Mouse (Mus musculus) G1E (cell line): ENCODE results near the gene Kcnq1. TPM values are rescaled to one million over a fixed set of nuclear protein-coding genes. Genes with fewer than 3 reads are reported as not detected.

ENCODE experiments used
- ATAC-seq: 2 replicates; pipeline ENCODE4 v1.8.0; 2016; ENCODE audit warnings: mild to moderate bottlenecking; ENCODE audit not compliant: insufficient number of reproducible peaks, poor library complexity, low FRiP score, severe bottlenecking; ENCODE audit errors: extremely low read depth
- DNase-seq: peaks from one replicate; pipeline ENCODE4 v3.0.0; 2012; ENCODE audit warnings: low spot score
- H3K27me3 ChIP-seq: 2 replicates; pipeline ENCODE4 v1.6.1; 2012; ENCODE audit warnings: mild to moderate bottlenecking, low read length, inconsistent platforms; ENCODE audit not compliant: insufficient read depth
- H3K36me3 ChIP-seq: replicated peaks from 2 replicates; pipeline ENCODE3; 2012; ENCODE audit warnings: mild to moderate bottlenecking, inconsistent platforms
- H3K4me1 ChIP-seq: 2 replicates; pipeline ENCODE4 v1.6.1; 2012; ENCODE audit warnings: low read depth, low read length, inconsistent platforms, mixed read lengths; ENCODE audit not compliant: insufficient read depth
- H3K4me3 ChIP-seq: 2 replicates; pipeline ENCODE4 v1.5.1; 2012; ENCODE audit warnings: low read depth, mild to moderate bottlenecking, inconsistent platforms, low read length, moderate library complexity, mixed read lengths
- H3K9me3 ChIP-seq: replicated peaks from 2 replicates; pipeline ENCODE4 v1.6.1; 2012; ENCODE audit warnings: inconsistent platforms
- CTCF ChIP-seq: IDR thresholded peaks from 2 replicates; pipeline ENCODE4 v1.5.1; 2012; ENCODE audit warnings: low read depth, low read length, inconsistent platforms, mixed read lengths
- GATA1 ChIP-seq: IDR thresholded peaks from 2 replicates; pipeline ENCODE4 v1.6.1; 2012; ENCODE audit warnings: borderline replicate concordance, low read length, inconsistent platforms, mixed read lengths
- GATA2 ChIP-seq: IDR thresholded peaks from 2 replicates; pipeline ENCODE4 v1.6.1; 2012; ENCODE audit warnings: low read depth, low read length, inconsistent platforms, borderline replicate concordance
- POLR2AphosphoS5 ChIP-seq: IDR thresholded peaks from 2 replicates; pipeline ENCODE4 v1.6.1; 2012; ENCODE audit warnings: low read depth, low read length, inconsistent platforms; ENCODE audit not compliant: insufficient replicate concordance
- TAL1 ChIP-seq: conservative IDR thresholded peaks from 2 replicates; pipeline ENCODE4 v1.6.1; 2012; ENCODE audit warnings: low read depth, low read length, inconsistent platforms, mixed read lengths
- polyA plus RNA-seq: library from polyadenylated mRNA; stranded (reverse); fragments of >175 nt; gene quantifications from 2 replicates; pipeline ENCODE4 v1.2.3, GENCODE M21; 2012
- total RNA-seq, 2 experiments: library from RNA; stranded (forward) in 1 of 2; stranded (reverse) in 1 of 2; fragments of 200-1000 nt in 1 of 2; fragments of >200 nt in 1 of 2; fragmentation: Nextera tagmentation in 1 of 2; gene quantifications; 2 replicates each; pipeline ENCODE4 v1.2.3; 2014 to 2017

The Kcnq1 gene
- total and polyA plus RNA-seq, 3 experiments, result not detected

DNA sequence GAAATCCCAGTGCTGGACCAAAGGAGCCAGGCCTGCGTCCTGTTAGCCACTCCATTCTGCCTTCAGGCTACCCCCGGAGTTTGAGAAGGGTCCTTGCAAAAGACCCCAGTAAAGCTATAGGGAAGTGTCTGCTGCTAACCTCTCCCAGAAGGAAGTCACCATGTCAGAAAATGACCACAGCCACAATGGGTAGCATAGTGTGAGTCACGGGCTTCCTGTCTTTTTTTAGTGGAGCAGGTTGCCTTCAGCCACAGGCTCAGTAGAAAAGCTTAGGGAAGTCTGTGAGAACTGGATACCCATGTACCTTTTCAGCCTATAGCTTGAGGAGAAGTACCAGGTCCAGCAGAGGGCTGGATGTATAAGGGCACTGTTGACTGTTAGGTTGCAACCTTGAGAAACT is 267.1 kb downstream of the Kcnq1 start:
- H3K4me3 ChIP-seq, result no peak overlapping the region
- H3K27me3 ChIP-seq, result peaks cover 44% of the 10 kb centered on the region
- DNase-seq (no peak), ATAC-seq (no peak)
- no peaks in the 10 kb centered on the region for H3K36me3 ChIP-seq
- no peak for TF ChIP-seq POLR2AphosphoS5
- TF ChIP-seq GATA1, result no peak
- no peak for TF ChIP-seq GATA2
- TF ChIP-seq TAL1, result no peak
- TF ChIP-seq CTCF, result no peak
- H3K4me1 ChIP-seq, result no peaks in the 10 kb centered on the region
- H3K9me3 ChIP-seq, result no peaks in the 10 kb centered on the region

DNA sequence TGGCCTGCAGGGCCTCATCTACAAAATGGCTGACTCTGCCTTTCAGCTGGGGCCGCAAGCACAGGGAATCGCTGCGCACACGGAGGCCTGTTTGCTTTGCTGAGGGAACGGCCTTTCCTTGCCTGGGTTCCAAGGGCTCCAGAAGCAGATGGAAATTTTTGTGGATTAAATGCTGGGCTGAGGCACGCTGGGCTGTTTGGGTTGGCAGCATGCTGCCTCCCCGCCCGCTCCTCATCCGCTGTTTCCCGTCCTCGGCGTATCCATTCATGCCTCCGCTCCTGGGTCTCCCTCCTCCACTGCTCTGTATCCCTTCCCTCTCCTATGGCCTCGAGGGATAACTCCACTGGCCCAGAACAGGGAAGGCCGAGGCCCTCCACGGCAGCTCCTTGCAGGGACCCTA is 269.8 kb downstream of the Kcnq1 start:
- Histone ChIP-seq H3K36me3 (no peaks in the 10 kb centered on the region), H3K4me1 (no peaks in the 10 kb centered on the region), H3K4me3 (no peak overlapping the region), H3K27me3 (peaks cover 53% of the 10 kb centered on the region), H3K9me3 (no peaks in the 10 kb centered on the region)
- DNase-seq, result no peak
- no peak for ATAC-seq
- TF ChIP-seq GATA2 (no peak), GATA1 (no peak), TAL1 (no peak), CTCF (no peak), POLR2AphosphoS5 (no peak)

- no peaks in the 10 kb centered on the region for H3K9me3 ChIP-seq
- peaks cover 31% of the 10 kb centered on the region for H3K27me3 ChIP-seq
- H3K4me1 ChIP-seq, result no peaks in the 10 kb centered on the region
- no peak for TF ChIP-seq GATA2
- no peak for TF ChIP-seq POLR2AphosphoS5
- no peak for TF ChIP-seq CTCF
- no peak for TF ChIP-seq GATA1
- no peak for TF ChIP-seq TAL1
- no peaks in the 10 kb centered on the region for H3K36me3 ChIP-seq
- DNase-seq, result no peak
- no peak overlapping the region for H3K4me3 ChIP-seq
- no peak for ATAC-seq
Measured at GRCm38 (mm10) chr7:143380466-143381073, 274.4 kb downstream of the Kcnq1 start.

DNA sequence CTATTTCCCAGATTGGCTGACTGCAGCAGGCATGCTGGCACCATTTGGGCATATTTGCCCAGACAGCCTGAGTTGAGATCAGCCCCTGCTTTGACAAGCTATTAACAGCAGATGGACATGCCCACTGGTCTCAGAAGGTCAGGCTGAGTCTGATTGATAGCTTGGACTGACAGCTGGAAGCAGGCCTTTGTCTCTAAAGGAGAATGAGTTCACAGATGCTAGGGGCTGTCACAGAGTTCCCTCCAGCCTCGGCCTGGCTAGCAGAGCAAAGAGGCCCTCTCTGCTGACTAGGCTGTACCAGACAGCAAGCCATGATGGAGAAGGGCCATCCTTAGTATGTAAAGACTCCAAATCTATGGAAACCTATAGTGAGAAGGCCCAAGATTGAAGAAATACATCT is 280.5 kb downstream of the Kcnq1 start:
- TF ChIP-seq CTCF (no peak), GATA1 (no peak), GATA2 (no peak), TAL1 (no peak), POLR2AphosphoS5 (no peak)
- Histone ChIP-seq H3K36me3 (no peaks in the 10 kb centered on the region), H3K4me3 (no peak overlapping the region), H3K27me3 (peaks cover 31% of the 10 kb centered on the region), H3K4me1 (no peaks in the 10 kb centered on the region), H3K9me3 (no peaks in the 10 kb centered on the region)
- ATAC-seq, result no peak
- no peak for DNase-seq

- Histone ChIP-seq H3K9me3 (no peaks in the 10 kb centered on the region), H3K36me3 (no peaks in the 10 kb centered on the region), H3K27me3 (peaks cover 33% of the 10 kb centered on the region), H3K4me3 (no peak overlapping the region), H3K4me1 (no peaks in the 10 kb centered on the region)
- ATAC-seq (no peak), DNase-seq (no peak)
- TF ChIP-seq POLR2AphosphoS5 (no peak), GATA2 (no peak), TAL1 (no peak), CTCF (no peak), GATA1 (no peak)
Measured at GRCm38 (mm10) chr7:143388783-143389695, 282.9 kb downstream of the Kcnq1 start.

GRCm38 (mm10) chr7:143389860-143390259 is 283.7 kb downstream of the Kcnq1 start:
- H3K4me1 ChIP-seq, result no peaks in the 10 kb centered on the region
- H3K9me3 ChIP-seq, result no peaks in the 10 kb centered on the region
- ATAC-seq (no peak), DNase-seq (no peak)
- no peak overlapping the region for H3K4me3 ChIP-seq
- H3K27me3 ChIP-seq, result peaks cover 36% of the 10 kb centered on the region
- TF ChIP-seq POLR2AphosphoS5 (no peak), GATA1 (no peak), GATA2 (no peak), CTCF (no peak), TAL1 (no peak)
- no peaks in the 10 kb centered on the region for H3K36me3 ChIP-seq
